Mouse (Mus musculus) natural killer cell, adult 2 months (primary cell): Measurements from ENCODE around the gene Spock2.
"Not testable (repeated sequence)": the region's sequence is repeated elsewhere in the genome, so short reads cannot be mapped to it uniquely, and the experiment has no call there.

Experiments
- DNase-seq, 2 experiments: peaks; one replicate each; pipeline ENCODE4 v3.0.0; 2022; ENCODE audit warnings: low spot score in 2 of 2

Gene Spock2

DNA sequence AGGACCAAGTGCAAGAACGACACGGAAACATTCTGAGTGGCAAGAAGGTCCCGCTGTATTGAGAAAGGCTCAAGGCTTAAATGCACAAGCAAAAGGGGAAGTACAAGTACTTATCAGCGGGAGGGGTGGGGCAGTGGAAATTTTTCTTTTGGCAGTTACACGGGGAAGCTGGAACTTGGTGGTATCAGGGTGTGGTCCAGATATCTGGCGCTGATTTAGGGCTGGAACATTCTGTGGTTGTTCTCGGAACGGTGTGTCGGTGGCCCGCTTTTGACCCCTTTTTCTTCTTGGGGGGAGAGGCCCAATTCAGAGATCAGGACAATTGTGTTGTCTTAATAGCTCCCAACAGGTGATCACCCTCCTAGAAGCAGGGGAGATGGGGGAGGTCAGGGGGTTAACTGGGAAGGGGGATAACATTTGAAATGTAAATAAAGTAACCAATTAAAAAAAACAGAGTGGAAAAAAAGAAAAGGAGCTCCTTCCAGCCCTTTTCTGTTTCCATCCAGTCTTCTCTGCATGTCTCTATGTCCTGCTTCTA, 41.6 kb downstream of the Spock2 start:
- not testable (repeated sequence) for DNase-seq

DNA sequence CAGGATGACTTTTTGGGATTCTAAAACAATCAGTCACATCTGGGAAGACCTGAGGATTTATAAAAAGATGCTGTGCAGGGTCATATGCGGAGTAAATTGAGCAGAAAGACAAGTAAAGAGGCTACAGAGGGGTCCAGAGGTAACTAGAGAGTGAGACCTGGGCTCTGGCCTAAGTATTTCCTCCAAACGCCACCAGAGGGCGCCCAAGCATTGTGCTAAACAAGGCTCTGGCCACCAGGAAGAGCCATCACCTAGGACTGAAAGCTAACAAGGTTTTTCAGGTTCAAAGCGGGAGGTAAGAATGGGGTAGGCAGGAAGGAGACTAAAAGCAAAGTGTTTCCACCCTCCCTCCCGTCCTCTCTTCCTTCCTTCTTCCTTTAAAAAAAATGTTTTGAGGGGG, 42.1 kb downstream of the Spock2 start:
- peak; percentile 67 to 84 for DNase-seq

DNA sequence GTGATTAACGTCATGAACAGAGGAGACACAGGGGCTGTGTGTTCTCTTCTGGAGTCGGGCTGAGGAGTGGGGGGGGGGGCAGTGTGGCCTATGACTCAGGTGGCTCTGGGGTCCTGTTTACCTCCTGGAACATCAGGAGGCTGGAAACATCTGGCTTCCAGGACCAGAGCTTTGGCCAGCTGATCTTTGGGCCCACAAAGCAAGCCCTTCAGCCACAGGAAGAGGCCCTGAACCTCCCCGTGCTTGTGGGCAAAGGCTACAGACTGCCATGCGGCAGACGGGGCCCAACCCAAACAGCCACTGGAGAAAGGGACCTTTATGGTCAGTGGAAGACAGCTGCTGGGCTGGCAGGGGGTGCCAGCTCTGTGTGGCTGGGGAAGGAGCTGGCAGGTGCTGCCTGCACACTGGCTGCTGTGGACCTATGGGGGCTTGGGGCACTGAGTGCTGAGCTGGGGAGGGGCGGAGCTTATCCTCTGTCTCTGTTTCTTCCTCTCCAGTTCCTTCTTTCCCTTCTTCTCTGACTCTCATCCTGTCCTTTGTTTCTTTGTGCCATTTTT, 45.2 kb downstream of the Spock2 start:
- no peak for DNase-seq

DNA sequence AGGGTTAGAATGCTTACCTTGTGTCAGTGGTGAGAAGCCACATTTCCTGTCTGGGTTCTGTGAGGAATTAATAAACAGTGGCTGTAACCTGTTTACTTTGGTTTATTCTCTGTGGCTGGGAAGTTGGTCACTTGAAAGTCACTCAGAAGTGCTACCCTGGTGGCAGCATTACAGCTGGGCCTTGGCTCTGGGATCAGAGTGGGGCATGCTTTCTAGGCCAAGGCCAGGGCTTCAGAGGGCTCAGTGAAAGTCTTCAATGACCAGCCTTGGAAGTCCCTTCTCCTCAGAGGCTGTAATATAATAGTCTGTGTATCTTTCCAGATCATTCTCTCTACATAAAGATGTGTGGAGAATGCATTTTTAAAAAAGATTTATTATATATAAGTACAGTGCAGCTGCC, 50.0 kb downstream of the Spock2 start:
- DNase-seq = no peak

DNA sequence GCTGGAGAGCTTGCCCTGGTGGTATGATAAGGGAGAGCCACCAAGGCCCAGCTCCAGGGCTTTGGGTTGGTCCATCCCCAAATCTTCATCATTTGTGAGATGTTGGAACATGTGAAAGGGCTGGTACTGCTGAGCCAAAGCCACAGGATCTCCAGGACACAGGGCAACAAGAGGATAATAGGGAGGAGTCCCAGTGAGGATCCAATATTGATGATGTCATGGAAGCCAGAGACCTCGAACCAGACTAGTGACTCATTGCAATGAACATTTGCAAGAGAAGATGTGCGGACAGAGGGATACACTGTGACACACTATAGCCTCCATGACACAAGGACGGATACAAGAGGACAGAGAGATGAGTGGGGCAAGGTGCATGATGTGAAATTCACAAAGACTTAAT, 52.1 kb downstream of the Spock2 start:
- no peak for DNase-seq

DNA sequence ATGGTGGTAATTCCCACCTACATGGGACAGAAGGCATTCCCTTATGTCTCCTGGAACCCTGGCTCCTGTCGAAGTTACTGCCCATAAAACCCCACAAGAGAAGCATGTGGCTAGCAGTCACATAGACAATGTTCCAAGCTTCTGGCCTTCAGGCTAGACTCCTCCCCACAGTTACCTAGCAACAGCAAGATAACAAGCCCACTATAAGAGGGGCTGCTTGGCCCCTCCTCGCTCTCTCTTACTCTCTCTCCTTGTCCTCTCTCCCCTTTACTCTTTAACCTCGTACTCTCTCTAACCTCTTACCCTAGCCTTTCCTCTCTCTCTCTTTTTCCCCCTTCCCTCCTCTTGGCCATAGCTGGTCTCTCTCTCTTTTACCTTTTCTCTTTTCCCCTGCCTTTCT, 55.4 kb downstream of the Spock2 start:
- DNase-seq = peak in 1 of 2 experiments; percentile 23

DNA sequence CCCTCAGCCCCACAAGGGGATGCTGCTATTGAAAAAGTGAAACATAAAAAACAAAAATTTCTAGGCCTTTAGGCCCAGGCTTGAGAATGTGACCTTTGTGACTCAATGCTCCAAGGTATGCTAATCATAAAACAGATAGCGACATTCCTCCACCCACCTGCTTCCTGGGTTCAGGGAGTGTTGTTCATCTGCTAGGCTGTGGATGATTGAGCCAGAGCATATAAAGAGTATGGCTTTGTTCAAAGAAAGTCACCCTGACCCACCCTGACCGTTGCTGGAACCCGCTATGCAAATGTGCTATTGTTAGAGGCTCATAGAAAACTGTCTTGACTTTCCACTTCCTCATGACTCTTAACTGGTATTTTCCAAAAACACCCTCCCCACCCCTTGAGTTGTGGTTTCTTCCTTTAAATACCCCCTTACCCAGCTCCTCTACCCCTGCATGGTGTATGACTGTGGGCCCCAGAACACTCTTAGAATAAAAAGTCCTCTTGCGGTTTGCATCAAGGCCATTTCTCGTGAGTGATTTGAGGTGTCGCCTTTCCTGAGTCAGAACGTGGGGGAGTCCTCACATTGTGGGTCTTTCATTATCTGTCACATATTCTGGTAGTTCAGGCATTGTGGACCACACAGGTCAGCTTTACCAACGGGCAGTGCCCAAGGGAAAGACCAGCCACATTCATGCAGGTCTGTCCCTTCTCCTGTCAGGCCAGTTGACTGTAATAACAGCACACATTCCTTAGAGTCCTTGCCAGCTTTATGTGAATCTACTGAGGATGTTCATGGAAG, 56.4 kb downstream of the Spock2 start:
- peak in 1 of 2 experiments; percentile 55 for DNase-seq

DNA sequence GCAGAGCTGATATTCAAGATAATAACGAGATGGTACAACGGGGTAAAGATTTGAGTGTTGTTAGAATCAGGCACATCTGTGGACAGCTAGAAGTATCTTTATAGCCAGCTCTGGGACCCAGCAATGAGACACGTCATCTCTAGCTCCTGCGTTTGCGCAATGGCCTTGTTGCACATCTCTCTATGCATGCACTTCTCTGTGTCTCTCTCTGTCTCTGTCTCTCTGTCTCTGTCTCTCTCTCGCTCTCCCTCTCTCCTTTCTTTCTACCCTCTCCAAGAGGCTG, 56.9 kb downstream of the Spock2 start:
- DNase-seq = no peak

DNA sequence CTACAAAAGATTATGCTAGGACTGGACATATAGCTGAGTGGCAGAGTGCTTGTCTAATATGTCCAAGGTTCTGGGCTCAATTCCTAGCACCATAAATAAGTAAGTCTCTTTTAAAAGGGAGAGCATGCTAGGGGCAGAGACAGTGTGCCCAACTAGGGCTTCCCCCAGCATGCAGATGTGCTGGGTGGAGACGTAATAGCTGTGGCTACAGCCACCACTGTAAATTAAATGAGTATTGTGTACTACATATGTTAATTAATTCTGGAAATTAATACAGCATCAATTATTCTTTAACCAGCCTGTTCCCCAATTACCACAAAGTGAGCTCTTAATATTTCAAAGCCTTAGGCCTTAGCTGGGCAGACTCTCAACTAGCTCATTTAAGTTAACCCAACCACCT, 58.9 kb downstream of the Spock2 start:
- DNase-seq = no peak

DNA sequence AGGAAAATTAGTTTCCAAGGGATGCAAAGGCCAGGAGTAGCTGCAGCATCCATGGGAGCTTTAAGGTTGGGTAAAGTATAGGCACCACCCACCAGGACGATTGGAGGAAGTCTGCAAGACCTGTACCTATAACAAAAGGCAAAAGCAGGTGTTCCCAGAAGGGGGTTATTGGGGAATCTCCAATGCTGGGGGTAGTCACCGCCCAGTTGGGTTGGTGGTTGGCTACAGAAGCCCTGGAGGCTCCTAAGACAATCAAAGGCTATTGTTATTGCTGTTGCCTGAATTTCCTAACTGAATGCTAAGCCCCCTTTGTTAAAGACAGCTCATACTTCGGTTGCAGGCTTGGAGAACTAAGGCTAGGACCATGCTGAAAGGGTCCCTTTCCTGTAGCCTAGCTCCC, 60.0 kb downstream of the Spock2 start:
- no peak for DNase-seq

DNA sequence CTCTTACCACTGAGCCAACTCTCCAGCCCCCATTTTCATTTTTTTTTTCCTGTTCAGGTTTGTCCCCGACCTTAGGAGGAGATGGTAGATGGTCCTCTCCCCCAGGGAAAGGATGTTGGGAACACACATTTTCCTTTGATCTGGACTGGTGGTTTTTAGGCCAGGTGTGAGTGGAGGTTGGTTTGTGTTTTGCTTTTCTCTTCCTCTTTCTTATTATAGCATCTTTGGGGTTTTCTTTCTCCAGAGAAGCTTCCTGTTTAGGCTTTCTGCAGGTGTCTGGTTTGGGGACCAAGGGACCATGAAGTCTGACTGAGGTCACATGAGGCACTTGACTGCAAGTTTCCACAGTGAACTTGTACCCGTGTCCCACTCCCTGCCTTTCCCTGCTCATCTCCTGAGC, 62.3 kb downstream of the Spock2 start:
- DNase-seq = peak in 1 of 2 experiments; percentile 75

DNA sequence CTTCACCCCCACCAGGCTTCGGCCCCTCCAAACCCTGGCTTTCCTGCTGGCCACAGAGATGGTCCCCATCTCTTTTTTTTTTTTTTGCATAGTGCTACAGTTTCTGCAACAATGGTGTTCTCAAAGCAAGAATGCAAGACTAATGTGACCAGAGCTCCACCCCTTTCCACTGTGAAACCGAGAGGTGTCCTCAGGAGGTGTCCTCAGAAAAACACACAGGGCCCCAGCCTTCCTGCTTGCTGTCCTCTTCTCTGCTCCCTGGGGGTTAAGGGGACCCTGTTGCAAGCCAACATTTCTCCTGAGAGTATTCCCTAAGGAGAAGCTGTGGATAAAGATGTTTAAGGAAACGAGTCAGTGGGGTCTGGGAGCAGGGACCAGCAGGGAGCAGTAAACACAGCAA, 62.9 kb downstream of the Spock2 start:
- DNase-seq = peak in 1 of 2 experiments; percentile 61

DNA sequence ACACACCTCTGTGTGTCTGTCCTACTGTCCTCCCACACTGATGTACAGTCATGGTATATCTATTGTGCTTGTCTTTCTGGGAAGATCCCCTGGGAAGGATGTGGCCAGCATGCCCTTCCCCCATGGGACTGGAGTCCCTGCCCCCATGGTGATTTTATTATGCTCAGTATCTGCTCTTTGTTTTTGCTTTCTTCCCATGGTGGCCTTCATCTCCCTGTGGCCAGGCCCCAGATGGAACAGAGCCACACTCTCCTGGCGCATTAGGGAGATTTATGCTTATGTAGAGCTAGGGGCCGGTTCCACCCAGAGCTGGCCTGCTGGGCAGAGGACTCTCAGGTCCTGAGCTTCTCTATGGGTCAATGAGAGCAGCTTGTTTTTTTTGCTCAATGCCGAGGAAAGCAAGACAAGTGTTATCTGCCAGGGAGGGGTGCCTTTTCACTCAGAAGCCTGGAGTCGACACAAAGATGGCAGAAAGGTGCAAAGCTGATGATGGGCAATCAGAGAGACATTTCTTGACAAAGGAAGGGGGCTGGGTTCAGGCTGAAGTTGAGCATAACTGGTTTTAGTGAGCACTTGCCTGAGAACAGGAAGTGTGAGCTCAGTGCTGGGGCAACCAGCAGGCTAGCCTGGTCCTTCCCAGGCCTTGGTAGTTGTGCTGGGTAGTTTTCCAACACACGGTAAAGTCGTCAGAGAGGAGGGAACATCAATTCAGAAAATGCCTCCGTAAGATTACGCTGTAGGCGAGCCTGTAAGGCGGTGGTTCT, 64.5 kb downstream of the Spock2 start:
- peak in 1 of 2 experiments; percentile 23 for DNase-seq

DNA sequence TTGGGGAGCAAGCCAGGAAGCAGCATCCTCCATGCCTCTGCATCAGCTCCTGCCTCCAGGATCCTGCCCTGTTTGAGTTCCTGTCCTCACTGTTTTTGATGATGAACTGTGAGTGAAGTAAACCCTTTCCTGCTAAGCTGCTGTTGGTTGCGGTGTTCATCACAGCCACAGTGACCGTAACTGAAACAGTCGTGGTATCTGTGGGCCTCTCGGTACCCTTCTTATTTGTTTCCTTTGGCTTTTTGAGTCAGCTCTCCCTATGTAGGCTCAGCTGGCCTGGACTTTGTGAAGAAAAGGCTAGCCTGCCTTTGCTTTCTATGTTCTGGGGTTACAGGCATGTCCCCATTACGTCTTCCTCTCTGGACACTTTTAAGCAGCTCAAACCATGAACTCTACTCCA, 65.3 kb downstream of the Spock2 start:
- no peak for DNase-seq

DNA sequence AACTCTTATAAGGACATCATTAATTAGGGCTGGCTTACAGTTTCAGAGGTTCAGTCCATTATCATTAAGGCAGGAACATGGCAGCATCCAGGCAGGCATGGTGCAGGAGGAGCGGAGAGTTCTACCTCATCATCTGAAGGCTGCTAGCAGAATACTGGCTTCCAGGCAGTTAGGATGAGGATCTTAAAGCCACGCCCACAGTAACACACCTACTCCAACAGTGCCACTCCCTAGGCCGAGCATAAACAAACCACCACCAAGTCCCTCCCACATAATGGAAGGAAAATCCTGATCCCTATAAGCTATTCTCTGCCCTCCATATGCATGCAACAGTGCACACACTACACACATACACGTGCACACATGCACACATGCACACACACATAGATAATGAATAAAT, 66.3 kb downstream of the Spock2 start:
- no peak for DNase-seq

DNA sequence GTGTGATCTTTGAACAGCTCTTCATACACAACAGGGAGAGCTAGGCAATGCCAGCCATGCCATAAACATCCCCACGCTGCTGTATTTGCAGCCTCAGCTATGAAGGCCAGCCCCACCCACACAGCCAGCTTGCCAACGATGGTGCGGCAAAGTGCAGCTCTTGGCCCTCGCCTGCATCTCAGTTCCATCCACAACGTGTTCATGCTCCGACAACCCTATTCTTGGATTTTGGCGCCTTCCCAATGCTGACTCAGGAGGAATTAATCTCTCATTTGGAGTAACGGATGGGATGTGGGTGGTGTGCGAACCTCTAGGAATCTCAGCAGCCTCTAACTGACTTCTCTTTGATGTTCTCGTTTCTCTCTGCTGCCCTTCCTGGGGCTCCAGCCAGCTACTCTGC, 67.0 kb downstream of the Spock2 start:
- no peak for DNase-seq

DNA sequence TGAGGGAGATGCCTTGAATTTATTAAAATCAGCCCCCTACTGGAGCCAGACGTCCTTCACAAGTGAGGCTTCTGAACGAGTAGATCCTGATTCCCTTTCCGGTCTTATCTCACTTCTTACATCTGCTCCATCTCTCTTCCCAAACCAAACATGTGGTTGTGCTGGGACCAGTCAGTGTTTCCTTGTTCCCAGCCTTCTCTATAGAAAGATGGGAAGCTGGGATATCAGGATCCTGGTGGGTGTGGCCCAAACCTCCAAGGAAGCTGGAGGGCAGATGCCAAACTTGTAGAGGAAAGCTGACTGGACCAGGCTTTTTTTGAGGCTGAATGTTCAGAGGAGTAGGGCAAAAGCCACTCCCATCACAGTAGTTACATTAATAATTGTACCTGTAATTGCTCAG, 68.5 kb downstream of the Spock2 start:
- no peak for DNase-seq

DNA sequence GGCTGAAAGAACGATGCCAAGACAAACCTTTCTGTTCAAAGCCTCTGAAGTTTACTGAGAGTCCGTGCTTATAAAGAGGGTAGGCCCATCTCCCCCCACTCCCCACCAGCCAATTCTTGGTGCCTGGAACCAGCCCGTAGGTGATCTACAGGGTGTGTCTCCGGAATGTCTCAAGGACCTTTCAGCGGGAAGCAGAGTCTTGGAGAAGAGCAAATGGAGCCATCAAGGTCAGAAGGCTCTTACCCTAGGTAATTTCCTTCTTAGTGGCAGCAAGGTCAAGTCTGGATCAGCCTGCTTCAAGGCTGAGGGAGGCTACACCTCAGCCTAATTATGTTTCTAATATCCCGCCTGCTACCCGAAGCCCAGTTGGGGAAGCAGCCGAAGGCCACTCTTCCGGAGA, 69.3 kb downstream of the Spock2 start:
- not testable (repeated sequence) for DNase-seq
